Mouse (Mus musculus) liver, embryonic 11.5 days (tissue): ENCODE data around the gene Klf13. TPM values are rescaled to one million over a fixed set of nuclear protein-coding genes. Genes with fewer than 3 reads are reported as not detected.
A peak's percentile ranks its signal among the peaks of the same experiment; 100 is the strongest.

Experiments used
- ATAC-seq: fragments of 200-750 bp; cut with Nextera tagmentation; replicated peaks from 2 replicates; pipeline ENCODE4 v1.8.0; 2017; ENCODE audit warnings: moderate number of reproducible peaks, mild to moderate bottlenecking, moderate TSS enrichment, moderate library complexity; ENCODE audit not compliant: low FRiP score
- DNase-seq: peaks from one replicate; pipeline ENCODE4 v3.0.0-alpha.2; 2017; ENCODE audit warnings: low spot score
- H3K27ac ChIP-seq: fragments of 300-500 bp; sonication (generic); 2 replicates; pipeline ENCODE4 v1.5.1; 2014; ENCODE audit warnings: mild to moderate bottlenecking, low read depth, low read length, control low read depth
- H3K27me3 ChIP-seq: fragments of 300-500 bp; sonication (generic); replicated peaks from 2 replicates; pipeline ENCODE4 v1.6.1; 2014; ENCODE audit warnings: low read length, mixed read lengths; ENCODE audit not compliant: control insufficient read depth, insufficient read depth
- H3K36me3 ChIP-seq: fragments of 300-500 bp; sonication (generic); 2 replicates; pipeline ENCODE4 v1.6.1; 2014; ENCODE audit warnings: mild to moderate bottlenecking, low read length, moderate library complexity, mixed read lengths; ENCODE audit not compliant: control insufficient read depth, insufficient read depth
- H3K4me1 ChIP-seq: fragments of 300-500 bp; sonication (generic); replicated peaks from 2 replicates; pipeline ENCODE4 v1.6.1; 2014; ENCODE audit warnings: low read length, mixed read lengths; ENCODE audit not compliant: control insufficient read depth, insufficient read depth
- H3K4me2 ChIP-seq: fragments of 300-500 bp; sonication (generic); 2 replicates; pipeline ENCODE4 v1.6.1; 2014; ENCODE audit warnings: mild to moderate bottlenecking, control low read depth, moderate library complexity
- H3K4me3 ChIP-seq: fragments of 300-500 bp; sonication (generic); 2 replicates; pipeline ENCODE4 v1.5.1; 2014; ENCODE audit warnings: low read depth, low read length, control low read depth
- H3K9ac ChIP-seq: fragments of 300-500 bp; sonication (generic); 2 replicates; pipeline ENCODE4 v1.6.1; 2014; ENCODE audit warnings: low read depth, low read length, control low read depth
- H3K9me3 ChIP-seq: fragments of 300-500 bp; sonication (generic); 2 replicates; pipeline ENCODE4 v1.6.1; 2016; ENCODE audit warnings: low read length, inconsistent platforms, mixed read lengths; ENCODE audit not compliant: control insufficient read depth
- WGBS: fragments of 180-500 bp; shearing (Covaris S2); extraction: QIAGEN DNeasy Blood & Tissue Kit; methylation state at CpG from one replicate; pipeline ENCODE4 v1.1.7; 2014; 5-methylcytosine and 5-hydroxymethylcytosine counted together
- polyA plus RNA-seq: library from polyadenylated mRNA; unstranded; fragments of >200 nt; fragmentation: Nextera tagmentation; extraction: Ambion mirVana; gene quantifications from 2 replicates; pipeline ENCODE4 v1.2.1, GENCODE M21; 2014

Klf13 gene
- polyA plus RNA-seq, 1 experiment from 2014 or later, result 20.0 TPM

DNA sequence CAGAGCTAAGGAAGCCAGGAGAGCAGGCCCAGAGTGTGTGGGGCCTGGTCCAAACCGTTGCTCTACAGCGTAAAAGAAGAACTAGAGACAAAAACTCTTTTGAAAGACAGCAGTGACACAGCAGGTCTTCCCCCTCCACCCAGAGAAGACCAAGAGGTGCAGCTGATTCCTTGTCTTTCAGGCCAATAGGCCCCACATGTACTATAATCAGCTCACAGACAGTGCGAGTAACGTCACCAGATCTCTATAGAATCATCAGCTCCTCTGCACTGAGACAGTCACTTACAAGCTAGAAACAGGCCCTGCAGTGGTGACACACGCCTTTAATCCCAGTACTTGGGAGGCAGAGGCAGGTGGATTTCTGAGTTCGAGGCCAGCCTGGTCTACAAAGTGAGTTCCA, 4.8 kb downstream of the Klf13 start:
- Histone ChIP-seq H3K27me3 (no peaks in the 10 kb centered on the region), H3K4me1 (peaks cover 45% of the 10 kb centered on the region), H3K4me2 (peak overlapping the region; percentile 53), H3K9ac (peak overlapping the region; percentile 60), H3K36me3 (no peaks in the 10 kb centered on the region), H3K27ac (peak overlapping the region; percentile 84), H3K9me3 (no peaks in the 10 kb centered on the region), H3K4me3 (no peak overlapping the region)
- DNase-seq (no peak), ATAC-seq (peak; percentile 17)
- WGBS, result 49% methylated on average over 6 of the region's 6 CpGs

DNA sequence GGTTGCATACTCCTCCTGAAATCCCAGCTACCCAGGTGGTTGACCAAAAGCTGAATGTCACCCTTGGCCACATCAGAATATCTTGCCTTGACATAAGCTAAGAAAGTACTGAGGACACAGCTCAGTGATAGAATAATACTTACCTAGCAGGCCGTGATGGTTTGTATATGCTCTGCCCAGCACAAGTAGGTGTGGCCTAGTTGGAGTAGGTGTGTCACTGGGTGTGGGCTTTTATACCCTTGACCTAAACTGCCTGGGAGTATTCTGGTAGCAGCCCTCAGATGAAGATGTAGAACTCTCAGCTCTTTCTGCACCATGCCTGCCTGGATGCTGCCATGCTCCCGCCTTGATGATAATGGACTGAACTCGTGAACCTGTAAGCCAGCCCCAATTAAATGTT, 6.3 kb downstream of the Klf13 start:
- Histone ChIP-seq H3K9ac (no peak overlapping the region), H3K27me3 (no peaks in the 10 kb centered on the region), H3K9me3 (no peaks in the 10 kb centered on the region), H3K4me2 (no peak overlapping the region), H3K4me3 (no peak overlapping the region), H3K27ac (no peak overlapping the region), H3K4me1 (peaks cover 50% of the 10 kb centered on the region), H3K36me3 (no peaks in the 10 kb centered on the region)
- no peak for ATAC-seq
- no peak for DNase-seq
- WGBS, result 65% methylated on average over 3 of the region's 3 CpGs

DNA sequence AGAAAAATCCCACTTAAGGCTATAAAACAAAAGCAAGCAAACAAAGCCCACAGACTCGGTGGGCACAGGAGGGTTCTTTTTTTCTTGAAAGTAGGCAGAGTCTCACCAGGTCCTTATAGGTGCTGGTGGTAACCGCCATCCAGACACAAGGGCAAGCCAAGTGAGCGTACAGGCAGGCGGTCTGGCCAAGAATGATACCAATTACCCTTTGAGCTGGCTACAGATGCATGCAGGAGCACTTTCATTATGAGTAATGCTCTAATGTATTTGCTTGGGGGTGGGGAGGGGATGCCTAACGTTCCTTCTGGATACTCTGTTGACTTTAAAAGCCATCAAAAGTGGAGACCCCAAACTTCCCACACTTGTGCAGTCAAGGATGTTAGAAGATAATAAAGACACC, 7.9 kb downstream of the Klf13 start:
- Histone ChIP-seq H3K36me3 (no peaks in the 10 kb centered on the region), H3K9ac (no peak overlapping the region), H3K4me3 (no peak overlapping the region), H3K4me1 (peaks cover 58% of the 10 kb centered on the region), H3K4me2 (no peak overlapping the region), H3K27me3 (no peaks in the 10 kb centered on the region), H3K9me3 (no peaks in the 10 kb centered on the region), H3K27ac (no peak overlapping the region)
- DNase-seq, result no peak
- ATAC-seq, result no peak
- WGBS, result 85% methylated on average over 5 of the region's 5 CpGs

DNA sequence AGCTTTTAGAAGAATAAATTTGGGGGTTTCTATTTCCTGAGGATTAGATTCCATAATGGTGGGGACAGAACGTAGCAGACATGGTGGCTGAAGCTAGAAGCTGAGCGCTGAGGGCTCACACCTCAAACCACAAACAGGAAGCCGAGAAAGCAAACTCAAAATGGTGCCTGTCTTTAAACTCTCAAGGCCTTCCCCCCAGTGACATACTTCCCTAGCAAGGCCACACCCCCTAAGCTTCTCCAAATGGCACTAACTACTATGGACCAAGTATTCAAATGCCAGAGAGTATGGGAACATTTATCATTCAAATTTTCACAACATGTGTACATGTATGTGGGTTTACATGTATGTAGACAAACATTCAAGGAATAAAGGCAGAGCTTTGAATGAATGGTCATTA, 8.6 kb downstream of the Klf13 start:
- peak overlapping the region; percentile 32; the same call in 1 of the 2 replicates for H3K27ac ChIP-seq
- no peak for DNase-seq
- peak overlapping the region; percentile 5; the same call in 1 of the 2 replicates for H3K4me2 ChIP-seq
- ATAC-seq, result no peak
- H3K4me1 ChIP-seq, result peaks cover 58% of the 10 kb centered on the region
- 55% methylated on average over 3 of the region's 3 CpGs for WGBS
- H3K9me3 ChIP-seq, result no peaks in the 10 kb centered on the region
- H3K27me3 ChIP-seq, result no peaks in the 10 kb centered on the region
- no peaks in the 10 kb centered on the region for H3K36me3 ChIP-seq
- no peak overlapping the region for H3K9ac ChIP-seq
- H3K4me3 ChIP-seq, result no peak overlapping the region

DNA sequence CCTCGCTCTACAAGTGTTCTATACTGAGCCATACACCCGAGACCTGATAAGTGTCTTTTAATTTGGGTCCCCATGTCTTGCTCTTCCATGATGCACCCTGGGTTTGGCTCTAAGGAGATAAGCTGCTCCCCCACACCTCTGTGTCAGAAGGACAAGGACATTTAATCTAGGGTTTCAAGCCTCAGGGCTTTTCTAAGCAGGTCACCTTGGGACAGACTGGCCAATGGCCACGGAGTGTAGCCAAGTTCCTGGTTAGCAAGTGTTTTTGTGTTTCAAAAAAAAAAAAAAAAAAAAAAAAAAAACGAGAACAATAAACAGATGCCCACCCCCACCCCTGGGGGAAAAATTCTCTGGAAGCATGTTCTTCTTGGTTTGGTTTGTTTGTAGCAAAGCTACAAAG, 9.6 kb downstream of the Klf13 start:
- H3K9me3 ChIP-seq, result no peaks in the 10 kb centered on the region
- no peaks in the 10 kb centered on the region for H3K36me3 ChIP-seq
- WGBS, result 61% methylated on average over 4 of the region's 4 CpGs
- DNase-seq, result no peak
- peak; percentile 69 for ATAC-seq
- H3K9ac ChIP-seq, result no peak overlapping the region
- H3K4me2 ChIP-seq, result peak overlapping the region; percentile 9
- H3K27me3 ChIP-seq, result no peaks in the 10 kb centered on the region
- H3K4me1 ChIP-seq, result peaks cover 52% of the 10 kb centered on the region
- H3K27ac ChIP-seq, result no peak overlapping the region
- no peak overlapping the region for H3K4me3 ChIP-seq

DNA sequence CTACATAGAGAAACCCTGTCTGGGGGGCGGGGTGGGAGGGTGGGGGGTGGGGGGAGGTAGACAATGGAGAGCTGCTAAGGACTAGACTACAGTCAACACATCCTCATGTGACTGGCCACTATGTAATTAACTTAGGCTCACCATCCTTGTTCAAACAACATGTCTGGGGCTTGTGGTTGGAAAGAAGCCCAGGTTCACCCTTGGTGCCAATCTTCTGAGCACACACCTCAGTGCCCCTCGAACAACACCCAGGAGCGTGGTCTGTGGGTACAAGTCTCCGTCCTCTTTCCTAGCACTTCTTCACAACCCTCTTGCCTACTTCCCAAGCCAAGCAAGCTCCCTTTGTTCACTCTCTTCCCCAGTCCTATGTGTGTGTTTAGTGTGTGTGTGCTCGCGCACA, 11.6 kb downstream of the Klf13 start:
- no peak for DNase-seq
- Histone ChIP-seq H3K36me3 (no peaks in the 10 kb centered on the region), H3K9ac (no peak overlapping the region), H3K27me3 (no peaks in the 10 kb centered on the region), H3K4me3 (no peak overlapping the region), H3K27ac (no peak overlapping the region), H3K4me2 (no peak overlapping the region), H3K4me1 (peaks cover 44% of the 10 kb centered on the region), H3K9me3 (no peaks in the 10 kb centered on the region)
- WGBS, result 92% methylated on average over 6 of the region's 6 CpGs
- no peak for ATAC-seq

DNA sequence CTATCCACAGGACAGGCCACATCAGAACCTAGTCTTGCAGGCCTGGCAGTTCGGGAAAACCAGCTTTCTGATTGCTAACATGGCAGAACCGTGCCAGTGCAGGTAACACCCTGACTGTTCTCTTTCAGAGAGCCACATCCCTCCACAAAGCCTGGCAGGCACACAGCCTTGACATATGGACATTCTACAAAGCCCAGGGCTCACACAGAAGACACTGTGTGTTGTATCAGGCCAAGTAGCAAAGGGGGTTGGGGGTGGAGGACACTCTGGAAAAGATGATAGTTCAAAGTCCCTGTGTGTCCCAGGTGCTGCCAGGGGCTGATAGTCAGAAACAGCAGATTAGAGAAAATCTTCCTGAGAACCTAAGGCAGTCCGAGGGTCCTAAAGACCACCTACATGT, 12.2 kb downstream of the Klf13 start:
- Histone ChIP-seq H3K4me2 (no peak overlapping the region), H3K4me3 (no peak overlapping the region), H3K9me3 (no peaks in the 10 kb centered on the region), H3K36me3 (no peaks in the 10 kb centered on the region), H3K9ac (no peak overlapping the region), H3K27ac (no peak overlapping the region), H3K4me1 (peaks cover 48% of the 10 kb centered on the region), H3K27me3 (no peaks in the 10 kb centered on the region)
- no peak for ATAC-seq
- 74% methylated on average over 3 of the region's 3 CpGs for WGBS
- no peak for DNase-seq

DNA sequence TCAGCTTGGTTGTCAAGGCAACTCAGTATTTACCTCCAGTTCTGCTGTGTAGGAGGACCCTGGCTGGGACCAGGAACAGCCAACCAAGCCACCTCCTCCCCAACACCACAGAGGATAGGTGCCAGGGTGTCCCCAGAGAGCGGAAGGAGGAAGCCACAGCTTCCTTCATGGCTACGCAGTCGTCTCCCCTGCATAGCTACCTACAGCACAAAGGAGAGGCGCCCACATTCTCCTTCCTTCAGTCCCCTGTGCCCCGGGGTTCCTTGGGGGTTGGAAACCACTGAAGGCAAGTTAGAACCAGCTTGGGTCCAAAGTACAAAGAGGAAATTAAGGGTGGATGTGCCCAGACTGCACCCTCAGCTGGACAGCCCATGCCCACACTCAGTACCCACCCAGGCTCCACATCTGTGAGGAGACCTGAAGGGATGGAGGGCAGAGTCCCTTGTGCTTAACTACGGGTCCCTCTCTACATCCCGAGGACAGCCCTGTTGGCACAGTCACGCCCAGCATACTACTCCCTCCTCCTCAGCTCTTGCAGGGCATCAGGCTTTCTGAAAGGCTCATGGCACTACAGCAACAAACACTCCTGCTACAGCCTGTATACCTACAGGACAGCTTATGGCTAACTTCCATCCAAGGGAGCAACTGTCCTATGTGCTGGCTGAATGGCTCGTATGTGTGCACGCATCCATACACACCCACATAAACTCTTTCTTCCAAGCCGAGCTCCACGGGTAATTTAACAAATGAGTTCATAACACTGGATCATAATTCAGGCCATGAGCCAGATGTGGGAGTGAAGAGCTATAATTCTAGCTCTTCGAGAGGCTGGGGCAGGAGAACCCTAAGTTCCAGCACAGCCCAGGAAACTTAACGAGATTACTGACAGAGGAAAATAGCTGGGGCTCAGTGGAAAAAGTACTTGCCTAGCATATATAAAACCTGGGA, 13.0 kb downstream of the Klf13 start:
- Histone ChIP-seq H3K4me2 (no peak overlapping the region), H3K27ac (no peak overlapping the region), H3K4me1 (peaks cover 48% of the 10 kb centered on the region)

More for the DNA sequence above, 13.0 kb downstream of the Klf13 start:
- Histone ChIP-seq H3K4me3 (no peak overlapping the region), H3K36me3 (no peaks in the 10 kb centered on the region), H3K27me3 (no peaks in the 10 kb centered on the region), H3K9ac (no peak overlapping the region), H3K9me3 (no peaks in the 10 kb centered on the region)
- 63% methylated on average over 14 of the region's 14 CpGs for WGBS
- ATAC-seq (no peak), DNase-seq (no peak)
